Mouse (Mus musculus): ENCODE measurements at regions not wholly inside any gene's neighbourhood (a gene's known extent, or its start where the extent isn't known, plus 50 kb on each side); places are given as distances from the start of the nearest gene placed in this dataset.
A peak's percentile ranks its signal among the peaks of the same experiment; 100 is the strongest.

DNA sequence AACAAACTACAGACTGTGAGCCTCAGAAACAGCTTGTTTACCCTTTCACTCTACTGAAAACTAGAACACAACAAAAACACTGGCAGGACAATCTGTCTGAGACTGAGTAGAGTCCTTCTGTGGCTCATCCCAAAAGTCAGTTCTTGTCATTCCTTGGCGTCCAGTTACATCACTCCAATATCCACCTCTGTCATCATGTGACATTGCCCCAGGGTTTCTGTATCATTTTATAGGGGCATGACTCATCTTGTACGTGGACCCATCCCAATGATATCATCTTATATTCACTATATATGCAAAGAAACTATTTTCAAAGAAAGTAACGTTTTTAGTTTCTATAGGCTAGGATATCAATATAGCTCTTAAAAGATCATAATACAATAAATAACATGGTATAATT is 152.3 kb downstream of the Dkk2 start:
- no peaks in the 10 kb centered on the region for H3K27me3 ChIP-seq (replicated peaks)
- no peak overlapping the region for H3K4me2 ChIP-seq
- no peak overlapping the region for H3K9ac ChIP-seq
- no peaks in the 10 kb centered on the region for H3K4me1 ChIP-seq
- H3K36me3 ChIP-seq = no peaks in the 10 kb centered on the region
- no peak overlapping the region for H3K4me3 ChIP-seq
- no peak for ATAC-seq (ENCODE audit: extremely low read depth, insufficient number of reproducible peaks, low FRiP score, low TSS enrichment)
- 59% methylated on average over 3 of the region's 3 CpGs for WGBS
- H3K27ac ChIP-seq (replicated peaks) = no peak overlapping the region
- H3K9me3 ChIP-seq = no peaks in the 10 kb centered on the region

DNA sequence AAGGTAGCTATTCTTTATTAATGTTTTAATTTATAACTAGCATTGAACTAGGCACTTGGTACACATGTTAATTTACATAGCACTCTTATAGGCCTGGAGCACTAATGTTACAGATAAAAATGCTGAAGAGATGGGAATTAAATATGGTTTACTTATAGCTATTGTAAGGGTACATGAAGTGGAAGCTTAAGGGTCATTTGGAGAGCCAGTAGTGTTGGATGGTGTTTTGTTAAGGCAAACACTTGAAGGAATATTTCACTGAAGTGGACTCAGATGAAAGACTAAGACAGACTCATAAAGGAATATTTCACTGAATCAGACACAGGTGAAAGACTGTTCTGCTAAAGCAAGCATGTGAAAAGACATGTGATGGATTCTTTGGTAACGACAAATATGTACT is 172.7 kb downstream of the Dkk2 start:
- peaks cover 6% of the 10 kb centered on the region; the same call in 1 of the 2 replicates for H3K9me3 ChIP-seq
- H3K27me3 ChIP-seq (replicated peaks) = no peaks in the 10 kb centered on the region
- WGBS = 89% methylated on average over 1 of the region's 1 CpGs
- no peak overlapping the region for H3K27ac ChIP-seq (replicated peaks)
- H3K4me2 ChIP-seq = no peak overlapping the region
- ATAC-seq (ENCODE audit: extremely low read depth, insufficient number of reproducible peaks, low FRiP score, low TSS enrichment) = no peak
- no peak overlapping the region for H3K9ac ChIP-seq
- no peaks in the 10 kb centered on the region for H3K36me3 ChIP-seq
- H3K4me1 ChIP-seq = no peaks in the 10 kb centered on the region
- no peak overlapping the region for H3K4me3 ChIP-seq

DNA sequence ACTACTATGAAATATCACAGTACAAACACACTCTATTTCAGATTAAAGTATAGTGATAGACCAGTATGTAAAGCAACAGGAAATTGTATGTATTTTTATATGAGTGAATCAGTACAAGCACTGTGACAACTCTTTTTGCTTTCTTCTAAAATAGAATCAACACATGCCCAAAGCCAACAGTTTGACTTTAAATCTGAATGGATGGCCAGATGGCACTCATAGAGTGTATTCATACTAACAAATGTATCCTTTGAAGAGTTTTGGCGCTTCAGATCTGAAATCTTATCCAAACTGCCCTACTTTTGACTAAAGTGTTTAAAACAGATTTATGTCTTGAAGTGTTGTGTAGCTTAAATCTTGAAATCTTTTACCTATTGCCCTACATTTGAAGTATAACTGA is 184.5 kb downstream of the Dkk2 start:
- Histone ChIP-seq H3K27me3 (replicated peaks) (no peaks in the 10 kb centered on the region), H3K4me2 (no peak overlapping the region), H3K9me3 (no peaks in the 10 kb centered on the region), H3K4me3 (no peak overlapping the region), H3K4me1 (no peaks in the 10 kb centered on the region), H3K9ac (no peak overlapping the region), H3K36me3 (no peaks in the 10 kb centered on the region), H3K27ac (replicated peaks) (no peak overlapping the region)
- 72% methylated on average over 1 of the region's 1 CpGs for WGBS
- ATAC-seq (ENCODE audit: extremely low read depth, insufficient number of reproducible peaks, low FRiP score, low TSS enrichment) = no peak

DNA sequence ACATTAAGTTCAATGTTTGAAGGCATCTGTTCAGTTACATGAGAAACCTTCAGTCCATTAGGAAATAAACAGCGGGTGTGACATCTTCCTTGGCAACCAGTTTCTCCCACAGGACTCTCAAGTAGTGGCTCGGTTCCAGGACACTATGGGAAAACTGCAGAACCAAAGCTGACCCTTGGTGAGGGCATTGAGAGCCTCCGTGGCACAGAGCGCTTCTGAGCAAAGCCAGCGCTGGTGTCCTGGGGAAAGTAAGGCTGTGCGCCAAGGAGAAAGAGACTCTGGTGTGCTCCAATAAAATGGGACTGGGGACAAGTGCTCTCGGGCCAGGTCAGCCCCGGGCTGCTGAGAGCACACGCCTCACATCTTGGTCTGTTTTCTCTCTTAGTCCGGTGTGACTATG is 189.7 kb downstream of the Dkk2 start:
- no peak overlapping the region for H3K4me2 ChIP-seq
- no peaks in the 10 kb centered on the region for H3K9me3 ChIP-seq
- no peaks in the 10 kb centered on the region for H3K4me1 ChIP-seq
- H3K9ac ChIP-seq = no peak overlapping the region
- no peak for ATAC-seq (ENCODE audit: extremely low read depth, insufficient number of reproducible peaks, low FRiP score, low TSS enrichment)
- no peak overlapping the region for H3K4me3 ChIP-seq
- H3K27ac ChIP-seq (replicated peaks) = no peak overlapping the region
- WGBS = 73% methylated on average over 10 of the region's 10 CpGs
- no peaks in the 10 kb centered on the region for H3K36me3 ChIP-seq
- H3K27me3 ChIP-seq (replicated peaks) = no peaks in the 10 kb centered on the region

DNA sequence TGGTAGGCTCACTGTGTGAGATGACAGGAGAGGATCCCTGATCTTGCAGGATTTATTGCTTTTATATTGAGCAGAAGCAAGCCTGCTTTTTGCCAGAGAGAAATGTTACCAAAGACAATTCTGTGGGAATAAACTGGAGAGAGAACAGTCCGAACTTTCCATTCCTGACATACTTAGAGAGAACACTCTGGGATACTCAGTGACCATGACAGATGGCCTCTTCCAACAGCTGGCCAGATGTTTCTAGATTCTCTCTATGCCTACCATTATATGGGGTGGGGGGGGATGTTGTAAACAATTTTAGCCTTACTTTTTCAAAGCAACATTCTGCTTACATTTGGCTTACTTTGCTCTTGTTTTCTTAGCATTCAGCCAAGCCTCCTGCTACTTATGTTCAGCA is 192.7 kb downstream of the Dkk2 start:
- no peak overlapping the region for H3K4me3 ChIP-seq
- ATAC-seq (ENCODE audit: extremely low read depth, insufficient number of reproducible peaks, low FRiP score, low TSS enrichment) = no peak
- 63% methylated on average over 1 of the region's 1 CpGs for WGBS

DNA sequence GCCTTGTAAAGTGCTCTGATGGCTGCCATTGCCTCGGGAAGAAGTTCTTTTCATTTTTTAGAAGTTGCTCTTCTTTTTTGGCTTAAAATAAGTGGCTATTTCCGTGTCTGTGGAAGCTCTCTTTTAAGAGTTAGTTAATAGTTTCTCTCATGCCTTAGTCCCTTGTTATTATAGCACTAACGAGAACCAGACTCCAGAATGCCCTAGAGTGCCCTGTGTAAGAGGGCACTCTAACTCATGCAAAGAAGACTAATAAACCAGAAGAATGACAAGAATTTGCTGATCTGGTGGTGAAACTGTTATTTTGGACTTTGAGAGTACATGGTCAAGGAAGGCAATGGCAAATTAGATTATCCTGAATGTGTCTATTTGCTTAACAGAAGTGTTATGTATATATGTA is 202.6 kb downstream of the Dkk2 start:
- no peaks in the 10 kb centered on the region for H3K27me3 ChIP-seq (replicated peaks)
- H3K4me2 ChIP-seq = no peak overlapping the region
- WGBS = 59% methylated on average over 3 of the region's 3 CpGs
- H3K9ac ChIP-seq = no peak overlapping the region
- H3K4me1 ChIP-seq = no peaks in the 10 kb centered on the region
- H3K27ac ChIP-seq (replicated peaks) = no peak overlapping the region
- H3K36me3 ChIP-seq = no peaks in the 10 kb centered on the region
- ATAC-seq (ENCODE audit: extremely low read depth, insufficient number of reproducible peaks, low FRiP score, low TSS enrichment) = no peak
- H3K9me3 ChIP-seq = no peaks in the 10 kb centered on the region
- no peak overlapping the region for H3K4me3 ChIP-seq

More for the DNA sequence above, 192.7 kb downstream of the Dkk2 start:
- Histone ChIP-seq H3K36me3 (no peaks in the 10 kb centered on the region), H3K27ac (replicated peaks) (no peak overlapping the region), H3K9me3 (no peaks in the 10 kb centered on the region), H3K4me1 (no peaks in the 10 kb centered on the region), H3K4me2 (no peak overlapping the region), H3K27me3 (replicated peaks) (no peaks in the 10 kb centered on the region), H3K9ac (no peak overlapping the region)

DNA sequence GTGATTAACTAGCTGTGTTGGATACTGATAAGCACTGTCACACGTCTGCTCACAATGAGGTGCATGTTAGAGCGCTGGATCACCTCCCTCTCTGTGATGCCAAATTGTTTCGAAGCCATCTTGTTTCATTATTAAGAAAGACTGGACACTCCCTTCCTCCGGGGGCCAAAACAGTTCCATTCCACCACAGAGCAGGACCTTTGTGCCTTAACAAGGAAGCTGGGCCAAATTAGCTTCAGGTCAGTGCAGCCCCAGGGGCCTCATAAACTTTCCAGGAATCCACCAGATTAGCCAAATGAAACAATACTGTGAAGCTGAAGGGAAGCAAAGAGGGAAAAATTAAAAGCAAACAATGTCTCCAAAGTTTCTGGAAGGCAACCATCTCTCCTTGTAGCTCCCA is 241.9 kb downstream of the Dkk2 start:
- Histone ChIP-seq H3K9ac (no peak overlapping the region), H3K4me3 (no peak overlapping the region), H3K27ac (replicated peaks) (no peak overlapping the region), H3K4me2 (no peak overlapping the region), H3K36me3 (no peaks in the 10 kb centered on the region), H3K27me3 (replicated peaks) (no peaks in the 10 kb centered on the region), H3K9me3 (no peaks in the 10 kb centered on the region), H3K4me1 (no peaks in the 10 kb centered on the region)
- ATAC-seq (ENCODE audit: extremely low read depth, insufficient number of reproducible peaks, low FRiP score, low TSS enrichment) = no peak
- WGBS = 67% methylated on average over 4 of the region's 4 CpGs

DNA sequence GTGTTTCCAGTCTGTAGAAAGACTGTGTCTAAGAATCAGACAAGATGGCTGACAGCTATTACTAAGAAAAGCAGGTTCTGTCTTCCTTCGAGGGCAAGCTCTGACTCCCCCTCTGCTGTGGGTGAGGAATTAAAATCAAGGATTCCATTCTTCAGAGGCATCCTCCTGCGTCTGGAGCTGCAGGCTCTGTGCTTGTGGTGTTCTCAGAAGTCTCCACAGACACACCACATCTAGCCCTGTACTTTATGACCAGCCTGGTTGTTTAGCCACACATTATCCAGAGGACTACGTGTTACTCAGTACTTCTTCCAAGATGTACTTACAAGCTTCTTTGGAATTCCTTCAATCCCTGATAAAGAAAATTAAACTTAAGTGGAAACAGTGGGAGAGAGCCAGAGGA is 258.5 kb downstream of the Dkk2 start:
- Histone ChIP-seq H3K36me3 (no peaks in the 10 kb centered on the region), H3K4me3 (no peak overlapping the region), H3K27ac (replicated peaks) (0 out of 2 replicates have a peak overlapping the region, but pooled peaks have one; percentile 17), H3K4me2 (no peak overlapping the region), H3K4me1 (peaks cover 3% of the 10 kb centered on the region; the same call in 1 of the 2 replicates), H3K27me3 (replicated peaks) (no peaks in the 10 kb centered on the region), H3K9ac (no peak overlapping the region), H3K9me3 (no peaks in the 10 kb centered on the region)
- no peak for ATAC-seq (ENCODE audit: extremely low read depth, insufficient number of reproducible peaks, low FRiP score, low TSS enrichment)
- 34% methylated on average over 3 of the region's 3 CpGs for WGBS

DNA sequence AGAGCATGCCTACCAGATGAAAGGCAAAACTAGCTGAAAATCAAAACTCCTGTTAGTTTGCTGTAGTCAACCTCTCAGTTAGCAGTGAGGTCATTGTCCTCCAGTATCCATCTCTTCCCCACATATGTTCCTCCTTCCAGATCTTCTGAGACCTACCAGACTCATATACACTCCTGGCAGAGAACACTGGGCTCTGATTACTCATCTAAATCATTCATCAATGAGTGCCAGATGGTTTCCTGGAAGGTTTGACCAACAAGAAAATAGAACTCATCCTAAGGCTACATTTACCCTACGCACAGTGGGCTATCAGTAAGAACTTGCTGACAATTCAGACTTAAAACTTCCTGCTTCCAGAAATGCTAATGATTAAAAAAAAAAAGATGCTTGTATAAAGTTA is 260.8 kb downstream of the Dkk2 start:
- WGBS = 75% methylated on average over 1 of the region's 1 CpGs
- no peak for ATAC-seq (ENCODE audit: extremely low read depth, insufficient number of reproducible peaks, low FRiP score, low TSS enrichment)
- H3K36me3 ChIP-seq = no peaks in the 10 kb centered on the region
- peaks cover 3% of the 10 kb centered on the region; the same call in 1 of the 2 replicates for H3K4me1 ChIP-seq
- no peak overlapping the region for H3K4me3 ChIP-seq
- no peak overlapping the region for H3K9ac ChIP-seq
- H3K27ac ChIP-seq (replicated peaks) = no peak overlapping the region
- no peaks in the 10 kb centered on the region for H3K27me3 ChIP-seq (replicated peaks)
- H3K9me3 ChIP-seq = no peaks in the 10 kb centered on the region
- H3K4me2 ChIP-seq = no peak overlapping the region

DNA sequence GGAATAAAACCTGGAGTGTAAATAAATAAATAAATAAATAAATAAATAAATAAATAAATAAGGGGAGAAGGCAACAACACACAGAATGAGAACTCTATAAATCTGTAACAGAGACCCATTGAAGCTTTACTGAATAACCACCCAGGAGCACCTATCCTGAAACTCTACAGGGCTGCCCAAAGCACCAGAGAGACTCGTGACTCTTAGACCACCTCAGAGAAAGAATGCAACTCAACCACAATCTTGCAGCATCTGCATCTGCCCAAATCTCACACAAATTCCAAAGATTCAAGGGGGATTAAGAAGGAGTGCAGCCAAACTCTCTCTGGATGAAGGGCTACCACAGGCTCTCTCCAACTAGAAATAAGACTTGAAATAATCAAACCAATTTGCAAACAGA is 264.5 kb downstream of the Dkk2 start:
- no peaks in the 10 kb centered on the region for H3K9me3 ChIP-seq
- WGBS = 26% methylated on average over 1 of the region's 1 CpGs
- no peak overlapping the region for H3K27ac ChIP-seq (replicated peaks)
- ATAC-seq (ENCODE audit: extremely low read depth, insufficient number of reproducible peaks, low FRiP score, low TSS enrichment) = no peak
- no peaks in the 10 kb centered on the region for H3K36me3 ChIP-seq
- H3K4me1 ChIP-seq = no peaks in the 10 kb centered on the region
- no peaks in the 10 kb centered on the region for H3K27me3 ChIP-seq (replicated peaks)
- H3K4me3 ChIP-seq = no peak overlapping the region
- no peak overlapping the region for H3K4me2 ChIP-seq
- H3K9ac ChIP-seq = no peak overlapping the region

DNA sequence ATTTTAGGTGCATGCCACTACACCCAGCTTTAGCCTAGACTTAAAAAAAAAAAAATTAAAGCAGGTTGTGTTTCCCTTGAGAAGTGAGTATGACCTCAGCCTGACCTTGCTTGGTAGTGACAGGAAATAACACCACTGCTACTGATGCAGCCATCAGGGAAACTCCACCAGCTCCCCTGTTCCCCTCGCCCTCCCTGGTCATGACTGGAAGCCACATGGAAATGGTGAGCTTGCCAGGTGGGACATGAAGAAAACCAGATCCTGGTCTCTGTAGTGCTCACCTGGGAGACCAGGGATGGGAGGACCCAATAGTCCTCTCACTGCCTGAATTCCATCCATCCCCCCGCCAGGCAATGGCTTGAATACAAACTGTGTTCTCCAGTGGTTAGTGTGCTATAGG is 268.1 kb downstream of the Dkk2 start:
- Histone ChIP-seq H3K36me3 (no peaks in the 10 kb centered on the region), H3K9me3 (no peaks in the 10 kb centered on the region), H3K27me3 (replicated peaks) (no peaks in the 10 kb centered on the region), H3K9ac (no peak overlapping the region), H3K4me2 (no peak overlapping the region), H3K27ac (replicated peaks) (no peak overlapping the region), H3K4me1 (no peaks in the 10 kb centered on the region), H3K4me3 (no peak overlapping the region)
- WGBS = 60% methylated on average over 2 of the region's 2 CpGs
- no peak for ATAC-seq (ENCODE audit: extremely low read depth, insufficient number of reproducible peaks, low FRiP score, low TSS enrichment)

DNA sequence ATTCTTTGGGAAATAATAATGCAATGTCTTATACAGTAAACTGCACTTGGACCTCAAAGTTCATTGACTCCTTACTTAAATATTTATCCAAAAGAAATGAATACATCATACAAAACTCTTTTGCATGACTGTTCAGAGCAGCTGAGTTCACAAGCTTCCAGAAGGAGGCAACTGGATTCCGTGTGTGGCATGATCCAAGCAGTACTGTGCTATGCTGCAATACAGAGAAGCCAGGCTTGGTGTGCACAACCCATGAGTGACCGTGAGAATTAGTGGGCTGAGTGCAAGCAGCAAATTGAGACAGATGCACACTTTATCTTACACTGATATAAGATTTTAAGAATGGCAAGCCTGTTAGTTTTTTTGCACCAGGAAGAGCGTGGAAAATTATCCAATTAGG is 270.0 kb upstream of the Gimd1 start:
- 62% methylated on average over 3 of the region's 3 CpGs for WGBS
- H3K4me3 ChIP-seq = no peak overlapping the region

DNA sequence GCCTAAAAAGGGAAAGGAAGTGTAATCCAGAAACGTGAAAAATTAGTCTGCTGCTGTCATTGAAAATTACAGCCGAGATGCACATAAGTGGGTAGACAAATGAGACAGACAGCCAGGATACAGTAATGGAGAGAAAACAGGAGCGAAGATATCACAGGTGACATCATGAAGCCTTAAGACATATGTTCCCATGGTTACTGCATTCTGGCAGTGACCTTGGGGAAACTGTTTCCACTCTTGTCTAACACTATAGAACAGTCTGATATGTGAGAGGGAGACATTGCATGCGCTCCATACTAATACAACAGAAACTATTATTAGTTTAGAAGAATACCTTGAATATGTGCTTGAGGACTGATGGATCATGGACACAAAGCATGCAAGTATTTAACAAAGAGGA is 254.0 kb upstream of the Gimd1 start:
- H3K9me3 ChIP-seq = no peaks in the 10 kb centered on the region
- no peaks in the 10 kb centered on the region for H3K36me3 ChIP-seq
- H3K9ac ChIP-seq = no peak overlapping the region
- no peaks in the 10 kb centered on the region for H3K27me3 ChIP-seq (replicated peaks)
- no peak overlapping the region for H3K27ac ChIP-seq (replicated peaks)
- no peak overlapping the region for H3K4me3 ChIP-seq
- no peak overlapping the region for H3K4me2 ChIP-seq
- 63% methylated on average over 4 of the region's 4 CpGs for WGBS
- ATAC-seq (ENCODE audit: extremely low read depth, insufficient number of reproducible peaks, low FRiP score, low TSS enrichment) = no peak
- no peaks in the 10 kb centered on the region for H3K4me1 ChIP-seq

More for the DNA sequence above, 270.0 kb upstream of the Gimd1 start:
- no peaks in the 10 kb centered on the region for H3K36me3 ChIP-seq
- H3K27me3 ChIP-seq (replicated peaks) = no peaks in the 10 kb centered on the region
- no peak overlapping the region for H3K4me2 ChIP-seq
- no peak overlapping the region for H3K27ac ChIP-seq (replicated peaks)
- H3K9me3 ChIP-seq = no peaks in the 10 kb centered on the region
- H3K4me1 ChIP-seq = no peaks in the 10 kb centered on the region
- ATAC-seq (ENCODE audit: extremely low read depth, insufficient number of reproducible peaks, low FRiP score, low TSS enrichment) = no peak
- H3K9ac ChIP-seq = no peak overlapping the region
